Mouse (Mus musculus) MEL (cell line): ENCODE measurements at regions not wholly inside any gene's neighbourhood (a gene's known extent, or its start where the extent isn't known, plus 50 kb on each side); places are given as distances from the start of the nearest gene placed in this dataset.

Source experiments
- DNase-seq: peaks from one replicate; pipeline ENCODE4 v3.0.0; 2011; ENCODE audit warnings: low read depth, low spot score
- H3K27ac ChIP-seq: 2 replicates; pipeline ENCODE4 v1.5.1; 2012; ENCODE audit warnings: low read depth, mild to moderate bottlenecking, control low read depth, low read length, moderate library complexity; ENCODE audit not compliant: control insufficient read depth
- H3K27me3 ChIP-seq, 2 experiments: fragments of 150-350 bp in 1 of 2; sonication (generic) in 1 of 2; 2 replicates each; pipeline ENCODE4 v1.6.1; 2012; ENCODE audit warnings: low read length in 2 of 2, mild to moderate bottlenecking in 2 of 2, improper control_type of control experiment in 1 of 2, moderate library complexity in 1 of 2; ENCODE audit not compliant: insufficient read depth in 2 of 2, control insufficient read depth in 1 of 2
- H3K36me3 ChIP-seq, 2 experiments: 2 replicates each; pipeline ENCODE4 v1.6.1; 2012 to 2014; ENCODE audit warnings: low read length in 2 of 2, improper control_type of control experiment in 1 of 2, inconsistent platforms in 1 of 2, mild to moderate bottlenecking in 1 of 2; ENCODE audit not compliant: insufficient read depth in 2 of 2, control insufficient read depth in 1 of 2
- H3K4me1 ChIP-seq, 2 experiments: fragments of 150-350 bp in 1 of 2; sonication (generic) in 1 of 2; 2 replicates each; pipeline ENCODE4 v1.6.1; 2012; ENCODE audit warnings: low read length in 2 of 2, improper control_type of control experiment in 1 of 2, mild to moderate bottlenecking in 1 of 2; ENCODE audit not compliant: insufficient read depth in 2 of 2, control insufficient read depth in 1 of 2
- H3K4me3 ChIP-seq, 2 experiments: fragments of 150-350 bp in 1 of 2; sonication (generic) in 1 of 2; 2 replicates each; pipeline ENCODE4 v1.5.1; 2012; ENCODE audit warnings: low read depth in 2 of 2, low read length in 2 of 2, mild to moderate bottlenecking in 2 of 2, moderate library complexity in 2 of 2, control low read depth in 1 of 2, improper control_type of control experiment in 1 of 2; ENCODE audit not compliant: control insufficient read depth in 1 of 2, insufficient read depth in 1 of 2
- H3K79me2 ChIP-seq: 2 replicates; pipeline ENCODE4 v1.6.1; 2012; ENCODE audit warnings: mild to moderate bottlenecking, low read length, moderate library complexity; ENCODE audit not compliant: control insufficient read depth, poor library complexity, insufficient read depth
- H3K9ac ChIP-seq: 2 replicates; pipeline ENCODE4 v1.6.1; 2012; ENCODE audit warnings: low read depth, mild to moderate bottlenecking, control low read depth, low read length, moderate library complexity; ENCODE audit not compliant: control insufficient read depth, poor library complexity, severe bottlenecking
- H3K9me3 ChIP-seq: fragments of 150-350 bp; sonication (generic); replicated peaks from 2 replicates; pipeline ENCODE4 v1.6.1; 2012; ENCODE audit warnings: mild to moderate bottlenecking, low read length, improper control_type of control experiment, moderate library complexity; ENCODE audit not compliant: insufficient read depth
- CHD1 ChIP-seq: IDR thresholded peaks from 2 replicates; pipeline ENCODE4 v1.6.1; 2012; ENCODE audit warnings: low read depth, mild to moderate bottlenecking, inconsistent platforms, low read length, improper control_type of control experiment
- EP300 ChIP-seq, 2 experiments: IDR thresholded peaks; 2 replicates each; pipeline ENCODE4 v1.6.1; 2011; ENCODE audit warnings: improper control_type of control experiment in 2 of 2, low read length in 2 of 2, low read depth in 1 of 2, mild to moderate bottlenecking in 1 of 2
- HCFC1 ChIP-seq: IDR thresholded peaks from 2 replicates; pipeline ENCODE4 v1.6.1; 2012; ENCODE audit warnings: low read depth, mild to moderate bottlenecking, inconsistent platforms, low read length, improper control_type of control experiment, moderate library complexity
- JUND ChIP-seq: IDR thresholded peaks from 2 replicates; pipeline ENCODE4 v1.6.1; 2011; ENCODE audit warnings: low read depth, mild to moderate bottlenecking, improper control_type of control experiment, low read length
- KAT2A ChIP-seq: conservative IDR thresholded peaks from 2 replicates; pipeline ENCODE4 v1.6.1; 2012; ENCODE audit warnings: low read depth, low read length, improper control_type of control experiment, inconsistent platforms
- UBTF ChIP-seq: IDR thresholded peaks from 2 replicates; pipeline ENCODE4 v1.6.1; 2012; ENCODE audit warnings: low read depth, mild to moderate bottlenecking, inconsistent platforms, low read length, improper control_type of control experiment, moderate library complexity, borderline replicate concordance; ENCODE audit not compliant: insufficient read depth
- ZC3H11A ChIP-seq: IDR thresholded peaks from 2 replicates; pipeline ENCODE4 v1.6.1; 2012; ENCODE audit warnings: low read depth, mild to moderate bottlenecking, inconsistent platforms, low read length, improper control_type of control experiment

DNA sequence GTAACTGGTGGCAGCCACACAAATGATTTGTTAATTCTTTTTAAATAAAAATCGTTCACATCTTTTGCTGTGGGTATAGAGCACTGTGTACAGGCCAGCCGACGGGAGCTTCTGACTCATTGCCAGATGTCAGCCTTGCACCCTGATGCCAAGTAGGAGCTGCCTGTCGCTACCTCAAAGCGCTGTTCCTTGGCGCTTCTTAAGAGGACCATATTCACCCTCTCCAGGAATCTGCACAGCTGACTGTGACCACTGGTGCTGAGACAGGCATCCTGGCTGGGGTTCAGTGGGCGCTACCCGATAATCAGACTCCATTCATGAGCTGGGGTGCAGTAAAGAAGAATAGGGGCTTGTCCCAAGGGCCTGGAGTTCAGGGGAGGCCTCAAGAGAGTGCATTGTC lies 51.0 kb upstream of the A530016L24Rik start:
- Histone ChIP-seq H3K79me2 (no peaks in the 10 kb centered on the region), H3K4me3 (no peak overlapping the region), H3K9me3 (no peaks in the 10 kb centered on the region), H3K27me3 (no peaks in the 10 kb centered on the region), H3K4me1 (no peaks in the 10 kb centered on the region), H3K36me3 (no peaks in the 10 kb centered on the region), H3K9ac (no peak overlapping the region)
- no peak for TF ChIP-seq HCFC1
- TF ChIP-seq ZC3H11A = no peak
- no peak for TF ChIP-seq CHD1
- TF ChIP-seq JUND = no peak
- no peak for TF ChIP-seq UBTF
- TF ChIP-seq EP300 (IDR thresholded peaks at IDR 0.05; ENCODE audit: low read depth in 1 of 2, low read length in 2 of 2) = no peak
- TF ChIP-seq KAT2A = no peak
- TF ChIP-seq, all 39 proteins: peak for 0
- no peak for DNase-seq
- H3K27ac ChIP-seq = no peak overlapping the region
